Mouse (Mus musculus): Measurements from ENCODE around the gene Mep1a.
"Not testable (repeated sequence)": the region's sequence is repeated elsewhere in the genome, so short reads cannot be mapped to it uniquely, and the experiment has no call there.

Gene Mep1a

GRCm38 (mm10) chr17:43502592-43502991 is at the start of gene Mep1a:
TSS of gene Mep1a (minus strand) at chr17:43502812.
- in situ Hi-C loops (cut with MboI, MseI), result no loop called here

GRCm38 (mm10) chr17:43551122-43551630 is 48.6 kb upstream of the Mep1a start:
- in situ Hi-C loops (cut with MboI, MseI), result no loop called here

- in situ Hi-C loops (cut with MboI, MseI), result no loop called here
Measured at GRCm38 (mm10) chr17:43544040-43544439, 41.4 kb upstream of the Mep1a start.

GRCm38 (mm10) chr17:43543539-43543938 is 40.9 kb upstream of the Mep1a start, which contains the start of gene Ankrd66:
TSS of gene Ankrd66 (minus strand) at chr17:43543639.
- in situ Hi-C loops (cut with MboI, MseI), result no loop called here

GRCm38 (mm10) chr17:43538767-43539166 is 36.2 kb upstream of the Mep1a start:
- in situ Hi-C loops (cut with MboI, MseI), result no loop called here

GRCm38 (mm10) chr17:43536841-43537240 is 34.2 kb upstream of the Mep1a start:
- in situ Hi-C loops (cut with MboI, MseI), result not testable (repeated sequence)

- in situ Hi-C loops (cut with MboI, MseI), result no loop called here
Measured at GRCm38 (mm10) chr17:43534362-43535222, 32.0 kb upstream of the Mep1a start.

GRCm38 (mm10) chr17:43531192-43531591 is 28.6 kb upstream of the Mep1a start:
- in situ Hi-C loops (cut with MboI, MseI), result no loop called here

- in situ Hi-C loops (cut with MboI, MseI), result no loop called here
Measured at GRCm38 (mm10) chr17:43530507-43530906, 27.9 kb upstream of the Mep1a start.

- in situ Hi-C loops (cut with MboI, MseI), result loop anchor here (5.0 kb wide), 1 partner anchor 87 kb away; no protein-coding TSS in a partner anchor
Measured at GRCm38 (mm10) chr17:43520166-43520565, 17.6 kb upstream of the Mep1a start.

- in situ Hi-C loops (cut with MboI, MseI), result no loop called here
Measured at GRCm38 (mm10) chr17:43518644-43519409, 16.2 kb upstream of the Mep1a start.

GRCm38 (mm10) chr17:43510782-43511181 is 8.2 kb upstream of the Mep1a start:
- in situ Hi-C loops (cut with MboI, MseI), result no loop called here

- in situ Hi-C loops (cut with MboI, MseI), result no loop called here
Measured at GRCm38 (mm10) chr17:43504594-43504934, 2.0 kb upstream of the Mep1a start.

GRCm38 (mm10) chr17:43503861-43504593 is 1.4 kb upstream of the Mep1a start:
- in situ Hi-C loops (cut with MboI, MseI), result no loop called here

- in situ Hi-C loops (cut with MboI, MseI), result no loop called here
Measured at GRCm38 (mm10) chr17:43501631-43502030, 981 bp downstream of the Mep1a start.

GRCm38 (mm10) chr17:43501223-43501622 is 1.4 kb downstream of the Mep1a start:
- in situ Hi-C loops (cut with MboI, MseI), result no loop called here

- in situ Hi-C loops (cut with MboI, MseI), result no loop called here
Measured at GRCm38 (mm10) chr17:43500513-43500912, 2.1 kb downstream of the Mep1a start.

GRCm38 (mm10) chr17:43497521-43497920 is 5.1 kb downstream of the Mep1a start:
- in situ Hi-C loops (cut with MboI, MseI), result no loop called here

GRCm38 (mm10) chr17:43495502-43495901 is 7.1 kb downstream of the Mep1a start:
- in situ Hi-C loops (cut with MboI, MseI), result no loop called here

GRCm38 (mm10) chr17:43490371-43490770 is 12.2 kb downstream of the Mep1a start:
- in situ Hi-C loops (cut with MboI, MseI), result not testable (repeated sequence)

- in situ Hi-C loops (cut with MboI, MseI), result no loop called here
Measured at GRCm38 (mm10) chr17:43488439-43489151, 14.0 kb downstream of the Mep1a start.
